Comparison of ENCODE assay signal across 15 mouse cellular contexts in genomic region chr1:86150929-86151328, GRCm38 (mm10). TPM values are rescaled to one million over a fixed set of nuclear protein-coding genes. Genes with fewer than 3 reads are reported as not detected.
"Had no signal": no experiment of that assay in that cellular context is flagged by ENCODE, and none has a peak within 500 bp of the region (broad histone marks: within the 10 kb centered on the region; RNA-seq: fewer than 3 reads in every experiment).

No protein-coding gene starts in this region.

- H3K4me3 ChIP-seq: limb, embryonic 13.5 days; midbrain, embryonic 13.5 days; neural tube, embryonic 12.5 days had no signal

- DNase-seq: kidney, postnatal 25 days; layer of hippocampus, postnatal 36 days; lung, adult 18-20 months; lung, postnatal 36 days; thymus, postnatal 4 days had no signal

- H3K36me3 ChIP-seq: limb, embryonic 13.5 days; midbrain, embryonic 13.5 days; neural tube, embryonic 12.5 days had no signal

- H3K4me2 ChIP-seq: limb, embryonic 13.5 days; midbrain, embryonic 13.5 days; neural tube, embryonic 12.5 days had no signal

- H3K9ac ChIP-seq: limb, embryonic 13.5 days; liver, embryonic 14.5 days; midbrain, embryonic 13.5 days; neural tube, embryonic 12.5 days had no signal

- H3K9me3 ChIP-seq: limb, embryonic 13.5 days; midbrain, embryonic 13.5 days; neural tube, embryonic 12.5 days had no signal

- H3K27ac ChIP-seq: limb, embryonic 13.5 days; liver, embryonic 14.5 days; midbrain, embryonic 13.5 days; neural tube, embryonic 12.5 days; stomach, postnatal 0 days had no signal

- H3K27me3 ChIP-seq: limb, embryonic 13.5 days; midbrain, embryonic 13.5 days; neural tube, embryonic 12.5 days had no signal

RNA-seq across cellular contexts. Expression of gene Gm21972, which starts 17.5 kb away (rescaled TPM):
- total RNA-seq: liver, adult 2 months; neutrophil, adult 5-6 weeks had no signal
- polyA plus RNA-seq: kidney, embryonic 16.5 days; liver, adult 2 months; neural tube, embryonic 12.5 days; stomach, postnatal 0 days had no signal

RNA-seq across cellular contexts. Expression of gene Htr2b, which starts 39.2 kb away (rescaled TPM):
- total RNA-seq: layer of hippocampus, postnatal 36 days; left cerebral cortex, postnatal 36 days; liver, adult 2 months; megakaryocyte progenitor cell, adult 5-6 weeks; neutrophil, adult 5-6 weeks had no signal
- polyA plus RNA-seq: liver, adult 2 months; liver, embryonic 14.5 days had no signal
